Mouse (Mus musculus) embryonic facial prominence, embryonic 15.5 days (tissue): ENCODE data around the gene Ankmy2. TPM values are rescaled to one million over a fixed set of nuclear protein-coding genes. Genes with fewer than 3 reads are reported as not detected.
A peak's percentile ranks its signal among the peaks of the same experiment; 100 is the strongest.
"Not testable (repeated sequence)": the region's sequence is repeated elsewhere in the genome, so short reads cannot be mapped to it uniquely, and the experiment has no call there.

Experiments used
- ATAC-seq: fragments of 200-750 bp; cut with Nextera tagmentation; 2 replicates; pipeline ENCODE4 v1.8.0; 2017; ENCODE audit warnings: low read depth, moderate TSS enrichment; ENCODE audit not compliant: insufficient number of reproducible peaks, low FRiP score, low TSS enrichment
- H3K27ac ChIP-seq: fragments of 300-500 bp; sonication (generic); replicated peaks from 2 replicates; pipeline ENCODE4 v1.5.1; 2015; ENCODE audit warnings: mild to moderate bottlenecking, inconsistent platforms
- H3K27me3 ChIP-seq: fragments of 300-500 bp; sonication (generic); 2 replicates; pipeline ENCODE4 v1.6.1; 2015; ENCODE audit warnings: inconsistent platforms
- H3K36me3 ChIP-seq: fragments of 300-500 bp; sonication (generic); 2 replicates; pipeline ENCODE4 v1.6.1; 2015; ENCODE audit warnings: mild to moderate bottlenecking, inconsistent platforms
- H3K4me1 ChIP-seq: fragments of 300-500 bp; sonication (generic); 2 replicates; pipeline ENCODE4 v1.6.1; 2015; ENCODE audit warnings: inconsistent platforms
- H3K4me2 ChIP-seq: fragments of 300-500 bp; sonication (generic); replicated peaks from 2 replicates; pipeline ENCODE4 v1.6.1; 2015; ENCODE audit warnings: mild to moderate bottlenecking, inconsistent platforms
- H3K4me3 ChIP-seq: fragments of 300-500 bp; sonication (generic); replicated peaks from 2 replicates; pipeline ENCODE4 v1.5.1; 2015; ENCODE audit warnings: mild to moderate bottlenecking, inconsistent platforms
- H3K9ac ChIP-seq: fragments of 300-500 bp; sonication (generic); 2 replicates; pipeline ENCODE4 v1.6.1; 2015; ENCODE audit warnings: inconsistent platforms
- H3K9me3 ChIP-seq: fragments of 300-500 bp; sonication (generic); replicated peaks from 2 replicates; pipeline ENCODE4 v1.6.1; 2016; ENCODE audit warnings: inconsistent platforms
- WGBS: fragments of 180-500 bp; shearing (Covaris S2); methylation state at CpG from one replicate; pipeline ENCODE4 v1.1.7; 2015; 5-methylcytosine and 5-hydroxymethylcytosine counted together
- polyA plus RNA-seq: library from polyadenylated mRNA; unstranded; fragments of >200 nt; fragmentation: Nextera tagmentation; extraction: Ambion mirVana; gene quantifications from 2 replicates; pipeline ENCODE4 v1.2.1, GENCODE M21; 2015

Gene Ankmy2
- polyA plus RNA-seq, 1 experiment from 2014 or later = 34.8 TPM

- Histone ChIP-seq H3K4me2 (peak within 1 kb of the TSS; percentile 74), H3K27me3 (no peaks in the 10 kb centered on the region), H3K4me3 (peak within 1 kb of the TSS; percentile 83), H3K9ac (peak within 1 kb of the TSS; percentile 50), H3K9me3 (no peaks in the 10 kb centered on the region), H3K4me1 (peaks cover 23% of the 10 kb centered on the region; the same call in 1 of the 2 replicates), H3K36me3 (0 out of 2 replicates have a peak, but pooled peaks cover 5% of the 10 kb centered on the region), H3K27ac (peak within 1 kb of the TSS; percentile 96)
- peak; percentile 31; the same call in 1 of the 2 replicates for ATAC-seq
- WGBS = 2% methylated on average over 26 of the region's 26 CpGs
Measured at GRCm38 (mm10) chr12:36157638-36158308, 859 bp downstream of the Ankmy2 start, which contains the start of gene Bzw2. TSS of gene Bzw2 (minus strand) at chr12:36158080.

GRCm38 (mm10) chr12:36164126-36164791, 7.3 kb downstream of the Ankmy2 start:
- Histone ChIP-seq H3K36me3 (0 out of 2 replicates have a peak, but pooled peaks cover 5% of the 10 kb centered on the region), H3K9me3 (no peaks in the 10 kb centered on the region), H3K27ac (no peak overlapping the region), H3K4me3 (no peak overlapping the region), H3K4me2 (no peak overlapping the region), H3K9ac (no peak overlapping the region), H3K27me3 (no peaks in the 10 kb centered on the region), H3K4me1 (peaks cover 2% of the 10 kb centered on the region; the same call in 1 of the 2 replicates)
- 70% methylated on average over 7 of the region's 7 CpGs for WGBS
- ATAC-seq = no peak

GRCm38 (mm10) chr12:36165299-36165698, 8.4 kb downstream of the Ankmy2 start:
- H3K36me3 ChIP-seq = peaks cover 6% of the 10 kb centered on the region; the same call in 1 of the 2 replicates
- 33% methylated on average over 1 of the region's 1 CpGs for WGBS
- ATAC-seq = no peak
- peaks cover 2% of the 10 kb centered on the region; the same call in 1 of the 2 replicates for H3K4me1 ChIP-seq
- H3K4me3 ChIP-seq = no peak overlapping the region
- no peak overlapping the region for H3K9ac ChIP-seq
- no peak overlapping the region for H3K27ac ChIP-seq
- H3K9me3 ChIP-seq = no peaks in the 10 kb centered on the region
- no peaks in the 10 kb centered on the region for H3K27me3 ChIP-seq
- no peak overlapping the region for H3K4me2 ChIP-seq

GRCm38 (mm10) chr12:36177227-36177626, 20.3 kb downstream of the Ankmy2 start:
- no peak for ATAC-seq
- H3K9me3 ChIP-seq = no peaks in the 10 kb centered on the region
- 96% methylated on average over 5 of the region's 5 CpGs for WGBS
- H3K4me1 ChIP-seq = no peaks in the 10 kb centered on the region
- H3K4me3 ChIP-seq = no peak overlapping the region
- no peak overlapping the region for H3K9ac ChIP-seq
- peaks cover 64% of the 10 kb centered on the region for H3K36me3 ChIP-seq
- H3K27ac ChIP-seq = no peak overlapping the region
- H3K4me2 ChIP-seq = no peak overlapping the region
- H3K27me3 ChIP-seq = no peaks in the 10 kb centered on the region

- Histone ChIP-seq H3K36me3 (peaks cover 57% of the 10 kb centered on the region), H3K27me3 (no peaks in the 10 kb centered on the region), H3K4me2 (no peak overlapping the region), H3K4me1 (no peaks in the 10 kb centered on the region), H3K9ac (no peak overlapping the region), H3K4me3 (no peak overlapping the region), H3K9me3 (no peaks in the 10 kb centered on the region), H3K27ac (no peak overlapping the region)
- no peak for ATAC-seq
- WGBS = 75% methylated on average over 6 of the region's 6 CpGs
Measured at GRCm38 (mm10) chr12:36182570-36182969, 25.7 kb downstream of the Ankmy2 start.

- H3K27me3 ChIP-seq = no peaks in the 10 kb centered on the region
- no peaks in the 10 kb centered on the region for H3K4me1 ChIP-seq
- peaks cover 78% of the 10 kb centered on the region for H3K36me3 ChIP-seq
- ATAC-seq = no peak
- H3K27ac ChIP-seq = no peak overlapping the region
- no peaks in the 10 kb centered on the region for H3K9me3 ChIP-seq
- H3K4me3 ChIP-seq = no peak overlapping the region
- 81% methylated on average over 6 of the region's 6 CpGs for WGBS
- H3K4me2 ChIP-seq = no peak overlapping the region
- no peak overlapping the region for H3K9ac ChIP-seq
Measured at GRCm38 (mm10) chr12:36187081-36187480, 30.2 kb downstream of the Ankmy2 start.

GRCm38 (mm10) chr12:36189610-36190009, 32.7 kb downstream of the Ankmy2 start:
- Histone ChIP-seq H3K9me3 (no peaks in the 10 kb centered on the region), H3K4me1 (no peaks in the 10 kb centered on the region), H3K27me3 (no peaks in the 10 kb centered on the region), H3K36me3 (peaks cover 68% of the 10 kb centered on the region), H3K4me3 (no peak overlapping the region), H3K4me2 (no peak overlapping the region), H3K9ac (no peak overlapping the region), H3K27ac (no peak overlapping the region)
- 96% methylated on average over 3 of the region's 3 CpGs for WGBS
- ATAC-seq = no peak

GRCm38 (mm10) chr12:36190343-36190742, 33.4 kb downstream of the Ankmy2 start:
- no peak for ATAC-seq
- peaks cover 76% of the 10 kb centered on the region for H3K36me3 ChIP-seq
- WGBS = 91% methylated on average over 5 of the region's 5 CpGs

GRCm38 (mm10) chr12:36194976-36195375, 38.1 kb downstream of the Ankmy2 start:
- ATAC-seq = no peak
- Histone ChIP-seq H3K27me3 (no peaks in the 10 kb centered on the region), H3K27ac (no peak overlapping the region), H3K4me1 (no peaks in the 10 kb centered on the region), H3K9me3 (peaks cover 17% of the 10 kb centered on the region), H3K9ac (no peak overlapping the region), H3K4me3 (no peak overlapping the region), H3K36me3 (peaks cover 74% of the 10 kb centered on the region), H3K4me2 (no peak overlapping the region)
- WGBS = 93% methylated on average over 7 of the region's 7 CpGs

More at GRCm38 (mm10) chr12:36190343-36190742, 33.4 kb downstream of the Ankmy2 start:
- Histone ChIP-seq H3K9ac (no peak overlapping the region), H3K4me1 (no peaks in the 10 kb centered on the region), H3K27me3 (no peaks in the 10 kb centered on the region), H3K4me2 (no peak overlapping the region), H3K4me3 (no peak overlapping the region), H3K9me3 (no peaks in the 10 kb centered on the region), H3K27ac (no peak overlapping the region)

GRCm38 (mm10) chr12:36205579-36206119, 48.7 kb downstream of the Ankmy2 start:
- not testable (repeated sequence) for H3K9me3 ChIP-seq, ATAC-seq, H3K4me2 ChIP-seq, H3K4me3 ChIP-seq, H3K27ac ChIP-seq, H3K9ac ChIP-seq, H3K36me3 ChIP-seq, H3K27me3 ChIP-seq, H3K4me1 ChIP-seq
- 58% methylated on average over 5 of the region's 5 CpGs for WGBS

- ATAC-seq = no peak
- 61% methylated on average over 9 of the region's 9 CpGs for WGBS
- Histone ChIP-seq H3K27ac (no peak overlapping the region), H3K9me3 (no peaks in the 10 kb centered on the region), H3K4me2 (no peak overlapping the region), H3K9ac (no peak overlapping the region), H3K4me3 (no peak overlapping the region), H3K4me1 (no peaks in the 10 kb centered on the region), H3K36me3 (no peaks in the 10 kb centered on the region), H3K27me3 (no peaks in the 10 kb centered on the region)
Measured at GRCm38 (mm10) chr12:36207072-36207799, 50.3 kb downstream of the Ankmy2 start.
